Mouse (Mus musculus): ENCODE measurements around the gene Znhit1.

- TF ChIP-seq POLR2A (IDR thresholded peaks at IDR 0.05; ENCODE audit: insufficient read depth, low read depth, low read length) (no peak), CTCF (IDR thresholded peaks at IDR 0.05) (no peak), EP300 (IDR thresholded peaks at IDR 0.05; ENCODE audit: insufficient read depth, low read depth, low read length) (no peak)
These were observed 599 bp upstream of the Znhit1 start for GRCm38 (mm10) chr5:136988420-136988819.

Measured in heart, adult 2 months (tissue).